Mouse (Mus musculus): ENCODE measurements around the gene Col6a4.

Col6a4 gene

DNA sequence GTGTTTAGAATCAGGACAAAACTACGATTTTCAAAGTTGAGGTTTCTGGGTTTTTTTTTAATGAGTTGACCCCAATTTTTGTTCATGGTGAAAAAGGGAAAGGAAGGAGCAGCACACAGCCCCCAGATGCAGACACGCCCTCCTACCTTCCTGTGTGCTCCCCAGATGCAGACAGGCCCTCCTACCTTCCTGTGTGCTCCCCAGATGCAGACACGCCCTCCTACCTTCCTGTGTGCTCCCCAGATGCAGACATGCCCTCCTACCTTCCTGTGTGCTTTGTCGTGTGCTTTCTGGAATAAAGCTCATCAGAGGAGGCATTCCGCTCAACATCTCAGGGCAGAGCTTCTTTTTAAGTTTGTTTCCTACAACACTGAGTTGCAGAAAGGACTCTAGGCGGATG lies 24.9 kb downstream of the Col6a4 start:
- no peak for DNase-seq (ENCODE audit: low spot score)

DNA sequence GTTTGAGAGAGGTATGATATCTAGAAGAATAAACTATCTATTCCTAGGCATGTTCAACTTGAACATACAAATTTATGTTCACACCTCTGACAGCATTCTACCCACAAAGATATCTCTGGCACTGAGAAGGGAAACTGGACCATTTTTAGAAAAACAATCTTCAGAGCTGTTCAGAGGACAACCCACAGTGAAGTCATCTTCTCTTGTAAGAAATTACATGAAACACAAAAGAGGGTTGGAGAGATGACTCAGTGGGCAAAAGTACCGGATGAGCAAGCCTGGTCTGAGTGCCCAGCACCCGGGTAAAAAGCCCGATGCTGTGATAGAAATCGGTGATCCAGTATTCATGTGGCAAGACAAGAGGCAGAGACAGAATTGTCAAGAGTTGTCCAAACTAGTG lies 43.1 kb downstream of the Col6a4 start:
- no peak for DNase-seq (ENCODE audit: low spot score)

- DNase-seq (ENCODE audit: low spot score) = no peak
Measured at GRCm38 (mm10) chr9:106043921-106044503, 52.6 kb downstream of the Col6a4 start.

- no peak for DNase-seq (ENCODE audit: low spot score)
Measured at GRCm38 (mm10) chr9:106039915-106040659, 56.5 kb downstream of the Col6a4 start.

GRCm38 (mm10) chr9:106039276-106039675 lies 57.3 kb downstream of the Col6a4 start:
- DNase-seq (ENCODE audit: low spot score) = no peak

DNA sequence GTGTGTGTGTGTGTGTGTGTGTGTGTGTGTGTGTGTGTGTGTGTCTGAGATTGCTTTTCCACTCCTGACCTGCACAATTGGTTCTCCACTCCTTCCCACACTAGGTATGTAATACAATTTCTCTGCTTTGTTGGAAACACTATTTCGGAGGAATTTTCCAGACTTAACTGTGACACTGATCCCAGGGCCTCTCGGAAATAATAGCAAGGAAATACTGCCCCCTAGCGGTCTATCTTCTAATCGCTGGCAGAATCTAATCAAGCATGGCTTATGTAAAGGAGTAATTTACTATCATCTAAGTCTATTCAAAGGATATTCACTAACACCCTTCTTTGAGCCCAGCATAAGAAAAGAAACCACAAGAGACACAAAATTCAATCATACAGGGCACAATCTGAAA lies 57.7 kb downstream of the Col6a4 start:
- DNase-seq (ENCODE audit: low spot score) = peak; percentile 39

- DNase-seq (ENCODE audit: low spot score) = no peak
Measured at GRCm38 (mm10) chr9:106015666-106016065, 80.9 kb downstream of the Col6a4 start.

GRCm38 (mm10) chr9:106013139-106013538 lies 83.4 kb downstream of the Col6a4 start:
- no peak for DNase-seq (ENCODE audit: low spot score)

GRCm38 (mm10) chr9:105997955-105998354 lies 98.6 kb downstream of the Col6a4 start:
- DNase-seq (ENCODE audit: low spot score) = no peak

DNA sequence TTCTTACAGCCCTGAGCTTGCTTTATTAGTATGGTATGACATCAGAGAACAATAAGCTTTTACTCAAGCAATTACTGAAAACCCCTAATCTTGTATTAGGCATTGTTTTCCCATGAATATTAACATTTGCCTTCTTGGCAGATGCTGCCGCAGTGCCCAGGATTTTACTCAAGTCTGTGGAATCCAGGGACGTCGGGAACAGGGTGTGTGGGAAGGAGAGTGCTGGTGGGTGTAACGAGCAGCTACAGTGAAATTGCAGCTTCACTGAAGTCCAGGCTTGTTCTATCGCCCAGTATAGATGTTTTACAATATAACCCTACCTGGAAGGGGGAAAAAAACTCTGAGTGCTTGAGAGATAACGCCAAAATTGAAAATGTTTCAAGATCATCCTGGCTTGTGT lies 104.2 kb downstream of the Col6a4 start:
- DNase-seq (ENCODE audit: low spot score) = no peak

DNA sequence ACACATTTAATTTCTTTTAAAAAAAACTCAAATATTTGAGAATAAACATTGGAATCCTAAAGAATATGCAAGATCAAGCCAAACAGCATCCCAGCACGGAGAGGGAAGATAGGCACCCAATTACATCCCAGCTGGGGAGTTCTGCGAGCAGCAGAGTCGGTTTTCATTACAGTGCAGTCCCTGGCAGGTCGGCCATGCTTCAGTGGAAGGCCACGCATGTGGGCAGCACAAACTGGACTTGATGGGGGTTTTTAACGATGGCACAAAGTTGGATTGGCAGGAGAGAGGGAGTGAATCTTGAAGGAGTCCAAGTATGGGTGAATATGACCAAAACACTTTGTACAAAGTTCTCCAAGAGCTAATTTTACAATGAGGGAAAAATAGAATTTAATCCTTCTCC lies 106.5 kb downstream of the Col6a4 start:
- no peak for DNase-seq (ENCODE audit: low spot score)

DNA sequence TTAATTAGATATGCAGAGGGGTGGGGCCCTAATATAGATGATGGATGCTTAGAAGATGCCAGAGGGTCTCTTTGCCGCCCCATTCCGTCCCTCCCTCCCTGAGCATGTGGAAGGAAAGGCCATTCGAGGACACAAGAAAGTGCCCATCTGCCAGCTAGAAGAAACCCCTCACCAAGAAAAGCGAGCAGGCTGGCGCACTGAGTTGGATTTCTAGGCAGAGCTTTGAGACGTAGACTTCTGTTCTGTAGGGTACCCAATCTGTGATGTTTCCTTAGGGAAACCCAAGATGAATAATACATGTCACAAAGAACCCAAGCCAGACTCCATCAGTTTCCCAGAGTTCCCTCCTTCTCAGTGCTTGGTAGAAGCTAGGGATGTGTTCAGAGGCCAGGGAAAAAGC lies 107.1 kb downstream of the Col6a4 start:
- DNase-seq (ENCODE audit: low spot score) = no peak

GRCm38 (mm10) chr9:105988096-105988495 lies 108.5 kb downstream of the Col6a4 start:
- no peak for DNase-seq (ENCODE audit: low spot score)

- DNase-seq (ENCODE audit: low spot score) = no peak
Measured at GRCm38 (mm10) chr9:105984931-105985519, 111.6 kb downstream of the Col6a4 start.

GRCm38 (mm10) chr9:105978479-105978878 lies 118.1 kb downstream of the Col6a4 start:
- DNase-seq (ENCODE audit: low spot score) = no peak

DNA sequence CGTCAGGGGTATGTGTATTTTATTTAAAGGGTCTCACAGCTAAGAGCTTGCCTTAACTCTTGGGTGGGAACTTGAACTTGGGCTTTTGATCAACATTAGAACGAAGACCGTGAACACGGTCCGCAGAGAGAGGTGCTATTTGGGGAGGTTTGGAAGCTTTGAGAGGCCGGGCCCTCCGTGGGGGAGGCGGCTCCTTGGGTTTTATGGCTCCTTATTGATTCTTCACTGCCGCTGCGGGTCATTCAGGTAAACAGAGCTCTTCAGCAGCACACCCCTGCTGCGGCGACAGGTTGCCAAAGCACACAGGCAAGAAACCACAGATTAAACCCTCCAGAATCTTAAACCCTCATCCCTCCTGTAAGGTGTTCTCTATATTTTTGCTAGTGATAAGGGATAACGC lies 119.7 kb downstream of the Col6a4 start:
- DNase-seq (ENCODE audit: low spot score) = no peak

- DNase-seq (ENCODE audit: low spot score) = no peak
Measured at GRCm38 (mm10) chr9:105976314-105976713, 120.3 kb downstream of the Col6a4 start.

DNA sequence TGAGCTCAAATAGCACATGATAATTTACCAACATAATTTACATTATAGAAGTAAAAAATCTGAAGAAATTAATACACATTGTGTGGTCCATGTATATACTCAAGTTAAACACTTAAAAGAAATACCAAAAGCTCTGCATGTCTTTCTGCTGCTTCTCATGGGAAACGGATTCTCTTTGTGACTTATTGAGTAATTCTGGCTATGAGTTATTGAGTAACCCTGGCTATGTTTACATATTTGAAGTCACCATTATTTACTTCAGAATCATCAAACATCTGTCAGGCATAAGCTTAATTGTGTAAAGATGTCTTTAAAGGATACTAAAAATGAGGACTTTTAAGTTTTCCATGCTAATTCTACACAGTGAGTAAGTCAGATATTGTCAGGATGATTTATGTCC lies 122.8 kb downstream of the Col6a4 start:
- no peak for DNase-seq (ENCODE audit: low spot score)

DNA sequence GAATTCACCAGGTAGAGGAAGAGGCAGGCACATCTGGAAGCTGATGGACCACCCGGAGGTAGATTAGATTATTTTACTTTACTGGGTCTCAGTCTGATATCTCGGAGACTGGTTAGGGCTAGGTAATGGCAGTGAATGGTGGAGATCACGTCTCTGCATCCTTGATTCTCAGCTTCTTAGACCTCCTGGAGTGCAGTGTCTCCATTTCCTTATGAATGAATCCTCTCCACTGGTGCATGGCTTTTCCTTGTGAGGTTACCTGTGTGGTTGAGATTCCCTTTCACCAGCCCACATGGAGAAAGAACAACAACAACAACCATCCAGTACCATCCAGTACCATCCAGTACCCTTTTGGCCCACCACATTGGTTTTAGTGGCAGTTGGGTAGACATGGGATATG lies 124.6 kb downstream of the Col6a4 start:
- DNase-seq (ENCODE audit: low spot score) = no peak

GRCm38 (mm10) chr9:105971351-105971894 lies 125.2 kb downstream of the Col6a4 start:
- DNase-seq (ENCODE audit: low spot score) = no peak

- DNase-seq (ENCODE audit: low spot score) = no peak
Measured at GRCm38 (mm10) chr9:105970901-105971300, 125.7 kb downstream of the Col6a4 start.

- DNase-seq (ENCODE audit: low spot score) = no peak
Measured at GRCm38 (mm10) chr9:105967976-105968375, 128.6 kb downstream of the Col6a4 start.

- DNase-seq (ENCODE audit: low spot score) = peak; percentile 11
Measured at GRCm38 (mm10) chr9:105960533-105960932, 136.1 kb downstream of the Col6a4 start, which contains the start of gene Col6a5. Col6a5 (minus strand) TSS chr9:105960643.
